Mouse (Mus musculus) myocyte (in vitro differentiated cells): ENCODE data around the gene Slc1a1. TPM values are rescaled to one million over a fixed set of nuclear protein-coding genes. Genes with fewer than 3 reads are reported as not detected.

Source experiments
- H3K27me3 ChIP-seq: one replicate; pipeline ENCODE4 v1.6.1; 2011; ENCODE audit not compliant: control insufficient read depth, insufficient read depth, insufficient read length
- H3K36me3 ChIP-seq: one replicate; pipeline ENCODE4 v1.6.1; 2011; ENCODE audit not compliant: control insufficient read depth, insufficient read depth
- H3K4me2 ChIP-seq: one replicate; pipeline ENCODE4 v1.6.1; 2011; ENCODE audit warnings: low read depth, control low read depth
- H3K4me3 ChIP-seq: one replicate; pipeline ENCODE4 v1.5.1; 2011; ENCODE audit warnings: mild to moderate bottlenecking, control low read depth, moderate library complexity
- H3K79me2 ChIP-seq: one replicate; pipeline ENCODE4 v1.6.1; 2011; ENCODE audit not compliant: control insufficient read depth, insufficient read depth
- H3ac ChIP-seq: one replicate; pipeline ENCODE4 v1.6.1; 2011; ENCODE audit not compliant: control insufficient read depth, insufficient read length
- CEBPB ChIP-seq: IDR thresholded peaks from 2 replicates; pipeline ENCODE4 v1.6.1; 2011; ENCODE audit warnings: mild to moderate bottlenecking, moderate library complexity; ENCODE audit not compliant: poor library complexity, insufficient read depth, severe bottlenecking
- E2F4 ChIP-seq: IDR thresholded peaks from one replicate; pipeline ENCODE4 v1.6.1; 2011; ENCODE audit warnings: mild to moderate bottlenecking, control low read depth, moderate library complexity; ENCODE audit not compliant: insufficient read depth
- MAX ChIP-seq: IDR thresholded peaks from one replicate; pipeline ENCODE4 v1.6.1; 2011; ENCODE audit warnings: low read depth, mild to moderate bottlenecking, control low read depth
- MYOD1 ChIP-seq, 3 experiments: IDR thresholded peaks; one replicate each; pipeline ENCODE4 v1.6.1; 2011; ENCODE audit warnings: control low read depth in 2 of 3, low read depth in 2 of 3, mild to moderate bottlenecking in 2 of 3, moderate library complexity in 1 of 3; ENCODE audit not compliant: insufficient read length in 2 of 3, control insufficient read depth in 1 of 3
- MYOG ChIP-seq, 3 experiments: IDR thresholded peaks; one replicate each; pipeline ENCODE4 v1.6.1; 2011; ENCODE audit warnings: control low read depth in 2 of 3, low read depth in 2 of 3, mild to moderate bottlenecking in 2 of 3; ENCODE audit not compliant: insufficient read length in 2 of 3, control insufficient read depth in 1 of 3, insufficient read depth in 1 of 3
- POLR2A ChIP-seq: IDR thresholded peaks from one replicate; pipeline ENCODE4 v1.6.1; 2011; ENCODE audit warnings: low read depth, mild to moderate bottlenecking, control low read depth, moderate library complexity; ENCODE audit not compliant: insufficient read length
- POLR2AphosphoS2 ChIP-seq: IDR thresholded peaks from one replicate; pipeline ENCODE4 v1.6.1; 2011; ENCODE audit warnings: low read depth, control low read depth; ENCODE audit not compliant: insufficient read length
- REST ChIP-seq: IDR thresholded peaks from one replicate; pipeline ENCODE4 v1.6.1; 2011; ENCODE audit warnings: mild to moderate bottlenecking, control low read depth, moderate library complexity; ENCODE audit not compliant: insufficient read depth, insufficient read length
- SRF ChIP-seq: IDR thresholded peaks from one replicate; pipeline ENCODE4 v1.6.1; 2011; ENCODE audit warnings: low read depth; ENCODE audit not compliant: control insufficient read depth, insufficient read length
- TCF12 ChIP-seq: IDR thresholded peaks from one replicate; pipeline ENCODE4 v1.6.1; 2011; ENCODE audit warnings: mild to moderate bottlenecking, control low read depth; ENCODE audit not compliant: poor library complexity, insufficient read depth, severe bottlenecking
- TCF3 ChIP-seq: IDR thresholded peaks from one replicate; pipeline ENCODE4 v1.6.1; 2011; ENCODE audit warnings: low read depth, control low read depth; ENCODE audit not compliant: insufficient read length
- USF1 ChIP-seq: IDR thresholded peaks from one replicate; pipeline ENCODE4 v1.6.1; 2011; ENCODE audit warnings: low read depth, mild to moderate bottlenecking, control low read depth, moderate library complexity
- polyA plus RNA-seq: library from polyadenylated mRNA; unstranded; fragments of >200 nt; fragmentation: generic; extraction: Trizol; gene quantifications from one replicate; pipeline ENCODE4 v1.2.1, GENCODE M21; 2012; ENCODE audit warnings: missing spikeins

The Slc1a1 gene
- polyA plus RNA-seq, 1 experiment: not detected

- TF ChIP-seq SRF: no peak
- TF ChIP-seq POLR2AphosphoS2: no peak
- no peak for TF ChIP-seq MYOD1 (IDR thresholded peaks at IDR 0.05; ENCODE audit: control insufficient read depth in 1 of 3, insufficient read length in 2 of 3, low read depth in 2 of 3)
- TF ChIP-seq MAX: no peak
- TF ChIP-seq TCF3: no peak
- TF ChIP-seq CEBPB: no peak
- no peak for TF ChIP-seq USF1
- TF ChIP-seq REST: no peak
- no peak for TF ChIP-seq POLR2A
- no peak for TF ChIP-seq MYOG (IDR thresholded peaks at IDR 0.05; ENCODE audit: control insufficient read depth in 1 of 3, insufficient read depth in 1 of 3, insufficient read length in 2 of 3, low read depth in 2 of 3)
- no peak for TF ChIP-seq E2F4
- no peak for TF ChIP-seq TCF12
- H3ac ChIP-seq: no peak overlapping the region
- H3K36me3 ChIP-seq: no peaks in the 10 kb centered on the region
- no peak overlapping the region for H3K4me2 ChIP-seq
- H3K27me3 ChIP-seq: peaks cover 29% of the 10 kb centered on the region
- no peak overlapping the region for H3K4me3 ChIP-seq
- no peaks in the 10 kb centered on the region for H3K79me2 ChIP-seq
Measured at GRCm38 (mm10) chr19:28835500-28835864, 633 bp downstream of the Slc1a1 start.

DNA sequence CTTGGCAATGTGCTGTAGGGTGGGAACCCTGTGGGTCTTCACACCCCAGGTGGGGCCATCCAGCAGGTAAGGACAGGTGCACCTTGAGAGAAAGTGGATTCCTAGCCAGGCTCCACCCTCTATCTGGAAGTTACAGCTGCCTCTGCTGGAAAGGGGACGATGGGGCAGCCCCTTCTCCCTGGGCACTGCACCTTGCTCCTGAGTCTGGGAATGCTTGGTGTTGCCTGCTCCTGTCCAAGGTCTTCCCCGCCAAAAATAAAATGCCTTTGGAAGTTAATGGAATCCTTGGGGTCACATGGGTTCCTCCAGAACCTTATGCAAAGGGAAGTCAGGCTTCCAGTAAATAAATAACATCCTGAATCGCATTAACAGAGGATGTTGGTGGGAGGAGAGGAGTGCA, 1.3 kb downstream of the Slc1a1 start:
- no peaks in the 10 kb centered on the region for H3K79me2 ChIP-seq
- no peaks in the 10 kb centered on the region for H3K36me3 ChIP-seq
- no peak overlapping the region for H3K4me3 ChIP-seq
- H3K27me3 ChIP-seq: peaks cover 29% of the 10 kb centered on the region
- TF ChIP-seq REST (no peak), TCF12 (no peak), TCF3 (no peak), MAX (no peak), E2F4 (no peak), POLR2AphosphoS2 (no peak), USF1 (no peak), SRF (no peak), CEBPB (no peak), MYOD1 (IDR thresholded peaks at IDR 0.05; ENCODE audit: control insufficient read depth in 1 of 3, insufficient read length in 2 of 3, low read depth in 2 of 3) (no peak), POLR2A (no peak)
- H3K4me2 ChIP-seq: no peak overlapping the region
- no peak overlapping the region for H3ac ChIP-seq

DNA sequence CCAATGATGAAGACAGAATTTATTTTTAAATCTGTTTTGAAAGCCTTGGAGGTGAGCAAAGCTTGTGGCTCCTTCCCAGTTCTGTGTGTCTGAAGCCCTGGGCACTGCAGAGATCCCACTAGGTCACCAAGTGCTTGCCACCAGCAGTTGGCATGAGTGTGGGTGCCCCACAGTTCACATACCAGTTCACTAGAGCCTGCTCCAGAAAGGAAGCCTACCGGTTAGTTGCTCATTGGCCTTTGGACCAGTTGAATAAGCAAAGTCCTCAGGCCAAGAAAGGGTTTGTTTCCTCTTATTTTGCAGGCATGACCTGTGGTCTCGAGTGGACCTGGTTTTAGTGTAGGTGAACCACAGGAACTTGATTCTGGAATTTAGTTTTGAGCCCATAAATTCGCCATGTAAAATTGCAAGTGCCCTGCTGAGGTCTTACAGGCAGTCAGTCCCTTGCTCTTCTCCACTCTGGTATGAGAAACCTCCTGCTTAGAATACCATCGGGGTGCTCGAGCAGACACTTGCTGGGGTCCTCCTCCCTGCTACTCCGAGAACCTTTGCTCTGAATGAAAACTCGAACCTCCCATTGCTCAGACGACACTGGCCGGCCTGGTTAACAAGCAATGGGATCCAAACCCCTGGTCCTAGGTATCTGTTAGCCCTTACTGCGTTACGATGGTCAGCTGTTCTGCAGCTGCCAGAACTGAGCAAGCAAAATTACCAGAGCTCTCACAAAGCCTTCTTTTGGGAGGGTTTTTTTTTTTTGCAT, 2.0 kb downstream of the Slc1a1 start:
- no peaks in the 10 kb centered on the region for H3K79me2 ChIP-seq
- H3K36me3 ChIP-seq: no peaks in the 10 kb centered on the region
- no peak for TF ChIP-seq SRF
- no peak for TF ChIP-seq MYOG (IDR thresholded peaks at IDR 0.05; ENCODE audit: control insufficient read depth in 1 of 3, insufficient read depth in 1 of 3, insufficient read length in 2 of 3, low read depth in 2 of 3)
- no peak for TF ChIP-seq POLR2A
- H3K4me2 ChIP-seq: no peak overlapping the region
- H3ac ChIP-seq: no peak overlapping the region
- H3K4me3 ChIP-seq: no peak overlapping the region
- H3K27me3 ChIP-seq: peaks cover 29% of the 10 kb centered on the region

GRCm38 (mm10) chr19:28838796-28839195, 3.9 kb downstream of the Slc1a1 start:
- H3K36me3 ChIP-seq: no peaks in the 10 kb centered on the region
- H3K4me3 ChIP-seq: no peak overlapping the region
- peaks cover 29% of the 10 kb centered on the region for H3K27me3 ChIP-seq
- no peak overlapping the region for H3K4me2 ChIP-seq
- no peak overlapping the region for H3ac ChIP-seq
- TF ChIP-seq REST (no peak), SRF (no peak), CEBPB (no peak), MYOD1 (IDR thresholded peaks at IDR 0.05; ENCODE audit: control insufficient read depth in 1 of 3, insufficient read length in 2 of 3, low read depth in 2 of 3) (no peak), E2F4 (no peak), POLR2A (no peak), POLR2AphosphoS2 (no peak), TCF3 (no peak), MYOG (IDR thresholded peaks at IDR 0.05; ENCODE audit: control insufficient read depth in 1 of 3, insufficient read depth in 1 of 3, insufficient read length in 2 of 3, low read depth in 2 of 3) (no peak), TCF12 (no peak), MAX (no peak), USF1 (no peak)
- H3K79me2 ChIP-seq: no peaks in the 10 kb centered on the region

GRCm38 (mm10) chr19:28844946-28845710, 10.3 kb downstream of the Slc1a1 start:
- no peaks in the 10 kb centered on the region for H3K79me2 ChIP-seq
- no peak overlapping the region for H3K4me3 ChIP-seq
- H3K27me3 ChIP-seq: no peaks in the 10 kb centered on the region
- H3ac ChIP-seq: no peak overlapping the region
- TF ChIP-seq MAX (no peak), CEBPB (no peak), POLR2A (no peak), MYOG (IDR thresholded peaks at IDR 0.05; ENCODE audit: control insufficient read depth in 1 of 3, insufficient read depth in 1 of 3, insufficient read length in 2 of 3, low read depth in 2 of 3) (no peak), TCF3 (no peak), TCF12 (no peak), REST (no peak), USF1 (no peak), MYOD1 (IDR thresholded peaks at IDR 0.05; ENCODE audit: control insufficient read depth in 1 of 3, insufficient read length in 2 of 3, low read depth in 2 of 3) (no peak)
- H3K36me3 ChIP-seq: no peaks in the 10 kb centered on the region
- no peak overlapping the region for H3K4me2 ChIP-seq
